Mouse (Mus musculus) embryonic facial prominence, embryonic 10.5 days (tissue): Measurements from ENCODE around the gene Ap1m2. TPM values are rescaled to one million over a fixed set of nuclear protein-coding genes. Genes with fewer than 3 reads are reported as not detected.
"Not testable (repeated sequence)": the region's sequence is repeated elsewhere in the genome, so short reads cannot be mapped to it uniquely, and the experiment has no call there.

Experiments
- DNase-seq: peaks from one replicate; pipeline ENCODE4 v3.0.0-alpha.2; 2017; ENCODE audit warnings: low spot score
- H3K27ac ChIP-seq: fragments of 300-500 bp; sonication (generic); replicated peaks from 2 replicates; pipeline ENCODE4 v1.5.1; 2016; ENCODE audit warnings: mild to moderate bottlenecking
- H3K27me3 ChIP-seq: fragments of 300-500 bp; sonication (generic); replicated peaks from 2 replicates; pipeline ENCODE4 v1.6.1; 2016; ENCODE audit warnings: low read depth, mild to moderate bottlenecking; ENCODE audit not compliant: poor library complexity, severe bottlenecking
- H3K36me3 ChIP-seq: fragments of 300-500 bp; sonication (generic); replicated peaks from 2 replicates; pipeline ENCODE4 v1.6.1; 2016; ENCODE audit warnings: mild to moderate bottlenecking, moderate library complexity
- H3K4me1 ChIP-seq: fragments of 300-500 bp; sonication (generic); 2 replicates; pipeline ENCODE4 v1.6.1; 2016
- H3K4me3 ChIP-seq: fragments of 300-500 bp; sonication (generic); 2 replicates; pipeline ENCODE4 v1.5.1; 2016; ENCODE audit warnings: mild to moderate bottlenecking, moderate library complexity
- H3K9me3 ChIP-seq: fragments of 300-500 bp; sonication (generic); 2 replicates; pipeline ENCODE4 v1.6.1; 2016; ENCODE audit warnings: mild to moderate bottlenecking
- WGBS: fragments of 180-500 bp; shearing (Covaris S2); methylation state at CpG from one replicate; pipeline ENCODE4 v1.1.7; 2016; 5-methylcytosine and 5-hydroxymethylcytosine counted together
- polyA plus RNA-seq: library from polyadenylated mRNA; unstranded; fragments of >200 nt; fragmentation: Nextera tagmentation; extraction: Ambion mirVana; gene quantifications from 2 replicates; pipeline ENCODE4 v1.2.1, GENCODE M21; 2016

Ap1m2 gene
- polyA plus RNA-seq, 1 experiment from 2014 or later, result 18.6 TPM

GRCm38 (mm10) chr9:21299014-21299413 lies 13.1 kb downstream of the Ap1m2 start:
- 0 out of 2 replicates have a peak, but pooled peaks cover 3% of the 10 kb centered on the region for H3K36me3 ChIP-seq
- H3K27ac ChIP-seq, result no peak overlapping the region
- no peak for DNase-seq
- H3K9me3 ChIP-seq, result 0 out of 2 replicates have a peak, but pooled peaks cover 6% of the 10 kb centered on the region
- 84% methylated on average over 10 of the region's 10 CpGs for WGBS
- no peaks in the 10 kb centered on the region for H3K4me1 ChIP-seq
- H3K27me3 ChIP-seq, result no peaks in the 10 kb centered on the region
- no peak overlapping the region for H3K4me3 ChIP-seq

- no peak overlapping the region for H3K27ac ChIP-seq
- WGBS, result 91% methylated on average over 3 of the region's 3 CpGs
- peaks cover 27% of the 10 kb centered on the region for H3K4me1 ChIP-seq
- H3K9me3 ChIP-seq, result no peaks in the 10 kb centered on the region
- no peak overlapping the region for H3K4me3 ChIP-seq
- no peaks in the 10 kb centered on the region for H3K27me3 ChIP-seq
- no peak for DNase-seq
- H3K36me3 ChIP-seq, result 0 out of 2 replicates have a peak, but pooled peaks cover 6% of the 10 kb centered on the region
Observed at GRCm38 (mm10) chr9:21292271-21292670, 19.9 kb downstream of the Ap1m2 start.

GRCm38 (mm10) chr9:21291868-21292267 lies 20.3 kb downstream of the Ap1m2 start:
- H3K4me1 ChIP-seq, result peaks cover 31% of the 10 kb centered on the region
- WGBS, result 21% methylated on average over 7 of the region's 7 CpGs
- not testable (repeated sequence) for H3K27me3 ChIP-seq, H3K36me3 ChIP-seq, H3K9me3 ChIP-seq
- H3K4me3 ChIP-seq, result peak overlapping the region; percentile 93
- DNase-seq, result peak; percentile 32
- peak overlapping the region; percentile 89 for H3K27ac ChIP-seq

- Histone ChIP-seq H3K27ac (peak within 1 kb of the TSS; percentile 89), H3K9me3 (no peaks in the 10 kb centered on the region), H3K4me1 (peaks cover 37% of the 10 kb centered on the region), H3K36me3 (0 out of 2 replicates have a peak, but pooled peaks cover 6% of the 10 kb centered on the region), H3K4me3 (peak within 1 kb of the TSS; percentile 93), H3K27me3 (no peaks in the 10 kb centered on the region)
- peak; percentile 100 for DNase-seq
- under 1% methylated on average over 51 of the region's 51 CpGs for WGBS
Observed at GRCm38 (mm10) chr9:21291022-21291787, 20.9 kb downstream of the Ap1m2 start, which contains the start of gene Cdkn2d. Gene Cdkn2d (minus strand): TSS chr9:21291407.

- Histone ChIP-seq H3K36me3 (peaks cover 8% of the 10 kb centered on the region), H3K9me3 (no peaks in the 10 kb centered on the region), H3K4me1 (peaks cover 37% of the 10 kb centered on the region), H3K27ac (peak overlapping the region; percentile 89), H3K4me3 (peak overlapping the region; percentile 93), H3K27me3 (no peaks in the 10 kb centered on the region)
- DNase-seq, result no peak
- under 1% methylated on average over 20 of the region's 20 CpGs for WGBS
Observed at GRCm38 (mm10) chr9:21290589-21290988, 21.5 kb downstream of the Ap1m2 start.

GRCm38 (mm10) chr9:21289337-21289671 lies 22.8 kb downstream of the Ap1m2 start:
- no peak overlapping the region for H3K27ac ChIP-seq
- WGBS, result 90% methylated on average over 2 of the region's 2 CpGs
- peaks cover 21% of the 10 kb centered on the region for H3K36me3 ChIP-seq
- H3K4me3 ChIP-seq, result peak overlapping the region; percentile 93
- H3K9me3 ChIP-seq, result no peaks in the 10 kb centered on the region
- DNase-seq, result no peak
- H3K27me3 ChIP-seq, result no peaks in the 10 kb centered on the region
- H3K4me1 ChIP-seq, result peaks cover 37% of the 10 kb centered on the region

GRCm38 (mm10) chr9:21288404-21289336 lies 23.5 kb downstream of the Ap1m2 start:
- Histone ChIP-seq H3K4me3 (peak overlapping the region; percentile 93), H3K27me3 (no peaks in the 10 kb centered on the region), H3K9me3 (no peaks in the 10 kb centered on the region), H3K27ac (peak overlapping the region; percentile 89), H3K4me1 (peaks cover 37% of the 10 kb centered on the region), H3K36me3 (peaks cover 28% of the 10 kb centered on the region)
- no peak for DNase-seq
- WGBS, result 82% methylated on average over 13 of the region's 13 CpGs

- peak within 1 kb of the TSS; percentile 93 for H3K4me3 ChIP-seq
- WGBS, result 1% methylated on average over 59 of the region's 59 CpGs
- H3K9me3 ChIP-seq, result no peaks in the 10 kb centered on the region
- peaks cover 37% of the 10 kb centered on the region for H3K4me1 ChIP-seq
- H3K36me3 ChIP-seq, result peaks cover 34% of the 10 kb centered on the region
- H3K27me3 ChIP-seq, result no peaks in the 10 kb centered on the region
- peak within 1 kb of the TSS; percentile 89 for H3K27ac ChIP-seq
- DNase-seq, result peak; percentile 97
Observed at GRCm38 (mm10) chr9:21287571-21288402, 24.4 kb downstream of the Ap1m2 start, which contains the start of gene Kri1. Gene Kri1 (minus strand): TSS chr9:21287969.

- H3K4me3 ChIP-seq, result peak overlapping the region; percentile 93
- no peak for DNase-seq
- no peaks in the 10 kb centered on the region for H3K9me3 ChIP-seq
- peaks cover 44% of the 10 kb centered on the region for H3K36me3 ChIP-seq
- WGBS, result 69% methylated on average over 3 of the region's 3 CpGs
- no peak overlapping the region for H3K27ac ChIP-seq
- H3K4me1 ChIP-seq, result peaks cover 37% of the 10 kb centered on the region
- H3K27me3 ChIP-seq, result no peaks in the 10 kb centered on the region
Observed at GRCm38 (mm10) chr9:21286753-21287152, 25.4 kb downstream of the Ap1m2 start.

- Histone ChIP-seq H3K9me3 (no peaks in the 10 kb centered on the region), H3K27me3 (no peaks in the 10 kb centered on the region), H3K27ac (no peak overlapping the region), H3K36me3 (peaks cover 68% of the 10 kb centered on the region), H3K4me1 (peaks cover 22% of the 10 kb centered on the region), H3K4me3 (no peak overlapping the region)
- 80% methylated on average over 3 of the region's 3 CpGs for WGBS
- no peak for DNase-seq
Observed at GRCm38 (mm10) chr9:21283994-21284393, 28.1 kb downstream of the Ap1m2 start.

GRCm38 (mm10) chr9:21283591-21283990 lies 28.5 kb downstream of the Ap1m2 start:
- peaks cover 69% of the 10 kb centered on the region for H3K36me3 ChIP-seq
- DNase-seq, result no peak
- H3K9me3 ChIP-seq, result no peaks in the 10 kb centered on the region
- H3K4me1 ChIP-seq, result peaks cover 18% of the 10 kb centered on the region
- H3K27me3 ChIP-seq, result no peaks in the 10 kb centered on the region
- 90% methylated on average over 5 of the region's 5 CpGs for WGBS
- no peak overlapping the region for H3K4me3 ChIP-seq
- H3K27ac ChIP-seq, result no peak overlapping the region

GRCm38 (mm10) chr9:21277776-21278175 lies 34.4 kb downstream of the Ap1m2 start:
- Histone ChIP-seq H3K4me1 (no peaks in the 10 kb centered on the region), H3K27ac (no peak overlapping the region), H3K36me3 (peaks cover 100% of the 10 kb centered on the region), H3K4me3 (no peak overlapping the region), H3K9me3 (no peaks in the 10 kb centered on the region), H3K27me3 (no peaks in the 10 kb centered on the region)
- DNase-seq, result no peak
- WGBS, result 95% methylated on average over 5 of the region's 5 CpGs
